Mouse (Mus musculus) right cerebral cortex, postnatal 36 days (tissue): ENCODE measurements at regions not wholly inside any gene's neighbourhood (a gene's known extent, or its start where the extent isn't known, plus 50 kb on each side); places are given as distances from the start of the nearest gene placed in this dataset.
"Not testable (repeated sequence)": the region's sequence is repeated elsewhere in the genome, so short reads cannot be mapped to it uniquely, and the experiment has no call there.

ENCODE experiments used
- DNase-seq, 2 experiments: peaks; one replicate each; pipeline ENCODE4 v3.0.0; 2022; ENCODE audit warnings: low spot score in 2 of 2, mixed read lengths in 1 of 2

DNA sequence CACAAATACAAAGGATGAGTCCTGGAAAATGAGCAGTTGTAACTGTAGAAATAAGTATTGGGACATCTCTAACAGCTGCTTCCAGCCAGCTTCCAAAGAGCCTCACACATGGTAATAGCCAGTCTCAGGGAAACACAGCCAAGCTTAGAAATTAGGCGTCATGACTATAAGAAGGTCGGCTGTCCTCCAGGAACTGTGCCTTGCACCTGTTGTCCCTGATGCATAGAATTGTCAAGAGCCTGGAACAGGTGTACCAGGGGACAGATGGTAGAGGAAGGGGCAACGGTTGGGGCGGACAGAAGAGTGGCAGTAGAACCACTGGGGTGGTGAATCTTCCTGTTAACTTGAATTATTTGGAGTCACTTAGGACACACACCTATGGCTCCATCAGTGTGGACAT lies 162.1 kb downstream of the Trib2 start:
- DNase-seq = no peak

DNA sequence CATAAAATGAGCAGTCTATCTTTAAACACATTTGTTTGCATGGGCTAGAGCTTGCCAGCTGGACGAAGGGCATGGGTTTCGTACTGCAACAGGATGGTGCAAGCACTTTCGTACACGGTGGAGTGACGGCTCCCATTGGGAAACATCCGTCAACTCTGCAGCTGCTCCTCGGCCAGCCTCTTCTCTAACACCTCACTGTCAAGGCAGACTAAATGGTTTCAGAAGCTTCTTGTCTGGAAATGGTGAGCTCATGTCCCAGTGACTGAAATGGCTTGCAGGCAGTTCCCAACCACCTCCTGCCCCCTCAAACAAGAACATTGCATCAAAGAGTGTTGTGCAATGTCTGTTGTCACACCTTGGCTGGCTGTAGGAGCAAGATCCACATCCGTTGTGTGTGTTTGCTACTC lies 163.4 kb downstream of the Trib2 start:
- DNase-seq = no peak

DNA sequence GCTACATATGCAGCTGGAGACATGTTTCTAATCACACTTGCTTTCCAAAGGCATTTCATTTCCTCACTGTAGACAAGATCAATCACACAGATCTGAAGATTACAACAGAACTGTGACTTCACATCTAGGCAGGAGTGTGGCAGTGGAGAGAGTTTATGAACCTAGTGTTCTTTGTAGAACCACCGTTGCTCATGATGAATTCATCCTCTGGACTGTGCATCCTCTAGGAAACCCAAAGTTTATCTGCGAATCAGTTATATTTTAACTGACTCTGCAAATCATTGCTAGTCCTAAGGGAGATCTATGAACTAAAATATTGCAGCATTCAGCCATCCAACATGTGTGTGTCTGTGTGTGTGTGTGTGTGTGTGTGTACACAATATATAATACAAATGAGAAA lies 165.4 kb downstream of the Trib2 start:
- no peak for DNase-seq

DNA sequence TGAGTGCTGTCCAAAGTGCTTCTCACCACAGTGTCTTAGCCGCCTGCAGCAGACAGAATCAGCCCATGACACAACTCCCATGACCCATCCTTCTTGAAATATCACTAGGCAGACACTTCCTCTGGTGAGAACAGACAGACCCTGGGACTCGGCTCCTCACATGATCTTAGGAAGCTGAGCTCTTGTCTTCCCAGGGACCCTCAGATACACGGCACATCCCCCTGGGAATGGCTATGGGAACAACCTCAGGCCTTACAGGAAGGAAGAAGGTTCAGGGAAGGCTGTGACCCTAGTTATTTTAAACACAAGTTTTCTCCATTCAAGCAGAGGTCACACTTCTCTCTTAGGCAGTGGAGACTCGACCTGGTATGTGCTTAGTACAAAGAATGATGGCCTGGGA lies 166.8 kb downstream of the Trib2 start:
- no peak for DNase-seq

DNA sequence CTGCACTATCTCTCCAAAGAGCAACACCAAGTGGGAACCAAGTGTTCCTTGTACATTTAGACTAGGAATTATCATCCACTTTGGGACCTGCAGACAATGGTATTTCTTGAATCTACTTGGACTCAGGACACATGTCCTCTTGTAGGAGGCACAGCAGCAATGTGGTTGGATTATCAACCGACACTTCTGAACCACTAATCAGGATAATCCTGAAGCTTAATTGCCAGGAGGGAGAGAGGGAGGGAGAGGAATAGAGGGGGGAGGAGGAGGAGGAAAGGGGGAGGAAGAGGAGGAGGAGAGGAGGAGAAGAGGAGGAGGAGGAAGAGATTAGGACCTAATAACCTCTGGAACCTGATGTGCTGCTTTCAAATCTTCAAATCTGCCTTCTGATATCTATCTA lies 167.5 kb downstream of the Trib2 start:
- DNase-seq = no peak

DNA sequence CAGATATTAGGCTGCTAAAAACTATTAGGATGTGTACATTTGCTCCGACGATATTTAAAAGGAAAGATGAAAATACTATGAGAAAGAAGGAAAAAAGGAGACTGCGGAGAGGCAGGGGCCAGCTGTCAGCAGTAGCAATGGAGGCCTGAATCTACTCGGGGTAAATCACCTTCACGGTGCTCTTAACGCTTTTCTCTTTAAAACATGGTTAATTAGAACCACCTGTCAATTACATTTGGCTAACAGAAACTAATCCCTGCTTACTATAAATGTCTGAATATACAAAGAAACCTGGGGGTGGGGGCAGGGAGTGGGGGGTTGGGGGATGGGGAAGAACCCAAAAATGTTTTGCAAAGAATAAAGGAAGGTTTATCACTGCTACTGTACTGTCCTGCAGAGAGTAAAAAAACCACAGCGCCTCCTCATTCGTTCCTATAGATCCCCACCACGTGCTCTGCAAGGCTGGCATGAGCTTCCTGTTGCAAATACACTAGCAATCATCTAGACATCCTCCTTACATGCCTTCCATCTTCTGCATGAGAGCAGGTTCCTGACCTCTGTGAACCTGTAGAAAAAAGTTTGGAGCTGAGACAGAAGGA lies 172.5 kb downstream of the Trib2 start:
- no peak for DNase-seq

DNA sequence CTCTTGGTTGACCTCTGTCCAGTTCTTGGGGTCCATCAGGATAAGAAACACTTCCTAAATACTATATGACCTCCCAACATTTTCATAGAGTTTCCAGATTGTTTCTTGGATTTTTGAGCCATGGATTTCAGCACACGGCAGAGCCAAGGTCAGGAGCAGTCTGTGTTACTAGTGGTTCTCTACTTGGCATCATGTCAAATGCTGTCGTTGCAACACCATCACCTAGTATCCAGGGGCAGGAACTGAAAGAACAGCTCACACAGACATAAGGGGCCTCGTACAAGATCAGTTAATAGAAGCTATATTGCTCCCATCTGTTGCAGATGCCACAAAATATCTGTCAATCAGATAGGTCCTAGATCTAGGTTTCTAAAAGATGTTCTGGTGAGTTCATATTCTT lies 173.1 kb downstream of the Trib2 start:
- DNase-seq = no peak

DNA sequence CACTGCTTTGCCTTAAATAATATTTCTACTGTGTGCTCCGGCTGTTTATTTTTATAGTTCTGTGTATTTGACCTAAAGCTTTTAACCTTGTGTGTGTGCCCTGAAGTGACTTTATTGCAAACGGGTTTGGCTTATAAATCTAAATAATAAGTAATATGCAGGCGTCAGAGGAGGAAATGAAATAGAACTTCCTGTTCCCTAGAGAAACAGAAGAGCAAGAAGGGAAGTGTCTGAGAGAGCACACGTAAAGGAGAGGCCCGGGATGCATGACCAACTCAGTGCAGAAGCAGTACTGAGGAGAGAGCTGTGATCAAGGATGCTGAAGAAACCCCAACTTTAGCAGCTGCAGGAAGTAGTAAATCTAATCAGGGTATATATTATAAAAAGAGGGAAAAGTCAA lies 176.4 kb downstream of the Trib2 start:
- no peak for DNase-seq

DNA sequence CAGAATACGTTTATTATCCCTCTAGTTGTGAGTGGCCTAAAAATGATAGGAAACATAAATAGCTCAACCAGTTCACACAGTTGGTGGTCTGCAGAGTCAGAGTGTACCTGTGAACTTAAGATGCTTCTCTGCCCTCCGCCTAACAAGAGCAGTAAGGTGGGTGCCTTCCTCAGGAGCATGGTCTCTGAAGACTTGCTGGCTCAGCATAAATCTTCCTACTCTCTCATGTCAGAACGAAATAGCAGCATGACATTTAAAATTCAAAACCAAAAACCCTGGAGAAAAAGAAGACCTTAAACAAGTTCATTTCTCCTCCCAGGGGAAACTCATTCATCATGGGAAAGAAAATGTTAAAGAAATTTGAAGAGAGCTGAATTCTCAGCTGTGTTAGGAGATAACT lies 186.8 kb downstream of the Trib2 start:
- DNase-seq = no peak

DNA sequence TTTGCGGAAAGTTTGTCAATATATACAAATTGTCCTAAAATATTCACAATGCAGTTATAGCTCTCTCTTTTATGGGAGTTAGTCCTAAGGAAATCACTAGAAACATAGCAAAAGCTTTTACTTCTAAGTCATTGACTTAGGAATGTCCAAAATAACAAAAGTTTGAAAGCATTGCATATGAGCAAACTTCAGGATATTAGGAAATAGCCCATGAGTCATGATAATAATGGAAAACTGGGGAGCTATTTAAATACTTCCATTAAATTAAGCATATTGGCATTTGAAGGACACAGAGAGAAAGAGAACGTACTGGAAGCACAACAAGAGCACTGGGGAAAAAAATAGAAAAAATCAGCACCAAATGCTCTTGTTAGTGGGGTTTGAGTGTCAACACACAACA lies 197.2 kb downstream of the Trib2 start:
- DNase-seq = no peak

DNA sequence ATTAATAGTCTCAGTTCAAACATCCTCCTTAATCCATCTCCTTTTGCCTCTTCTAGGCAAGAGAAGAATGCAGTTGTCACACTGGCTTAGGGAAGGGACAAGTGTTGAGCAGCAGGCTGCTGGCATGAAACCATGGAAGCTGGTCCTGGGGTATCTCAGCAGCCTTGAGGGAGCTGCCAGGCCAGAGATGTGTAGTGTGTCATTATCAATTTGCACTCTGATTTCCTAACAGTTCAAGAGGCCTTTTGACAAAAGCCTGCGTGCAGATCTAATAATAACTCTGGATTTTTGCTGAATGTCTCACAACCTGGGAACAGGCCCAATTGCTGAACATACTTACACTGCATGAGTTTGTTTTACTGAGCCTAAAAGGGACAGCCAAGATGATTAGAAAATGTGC lies 199.4 kb downstream of the Trib2 start:
- no peak for DNase-seq

DNA sequence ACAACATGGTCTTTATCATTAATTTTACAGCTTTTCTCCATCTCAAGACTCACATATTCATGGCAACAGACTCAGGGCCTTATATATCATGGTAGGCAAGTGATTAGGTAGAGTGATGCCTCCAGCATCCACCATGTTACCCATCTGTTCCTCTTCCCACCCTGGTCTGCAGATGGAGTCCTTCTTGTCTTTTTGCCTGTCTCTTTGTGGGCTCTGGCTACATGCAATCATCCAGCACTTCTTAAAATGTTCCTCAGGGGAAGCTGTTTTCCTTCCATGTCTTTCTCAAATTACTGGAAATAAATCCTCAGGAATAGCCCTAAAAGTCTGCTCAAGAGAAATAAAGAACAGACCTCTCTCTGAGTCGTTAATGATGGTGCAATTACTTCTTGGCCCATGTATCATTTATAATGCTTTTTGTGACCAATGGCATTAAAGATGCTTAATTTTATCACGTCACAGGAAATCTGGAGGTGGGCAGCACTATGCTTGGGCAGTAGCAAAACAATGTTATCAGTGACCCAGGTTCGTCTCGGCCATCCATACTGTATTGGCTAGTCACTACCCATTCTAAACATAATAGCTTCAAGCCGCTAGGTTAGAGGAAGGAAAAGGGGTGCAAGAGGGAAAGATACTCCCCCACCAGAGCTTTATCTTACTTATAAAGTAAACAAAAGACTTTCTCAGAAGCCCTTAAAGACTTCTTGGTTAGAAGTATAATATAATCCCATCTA lies 204.7 kb downstream of the Trib2 start:
- DNase-seq = no peak

DNA sequence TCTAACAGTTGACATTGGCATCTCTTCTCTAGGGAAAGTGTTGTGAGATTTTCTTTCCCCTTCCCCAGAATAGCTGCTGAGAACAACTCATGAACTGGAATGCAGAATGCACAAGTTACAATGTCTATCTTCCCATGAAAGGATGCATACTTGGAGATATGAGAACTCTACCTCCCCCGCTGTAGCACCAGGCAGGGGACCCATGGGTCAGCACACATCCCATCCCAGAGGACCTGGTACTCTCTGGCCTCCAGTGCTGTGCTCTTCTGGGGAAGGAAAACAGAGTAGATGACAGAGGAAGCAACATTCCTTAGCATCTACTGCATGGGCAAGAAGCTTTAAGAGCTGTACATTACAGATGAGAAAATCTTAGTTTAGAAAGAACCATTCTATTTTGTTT lies 209.6 kb downstream of the Trib2 start:
- DNase-seq = no peak

DNA sequence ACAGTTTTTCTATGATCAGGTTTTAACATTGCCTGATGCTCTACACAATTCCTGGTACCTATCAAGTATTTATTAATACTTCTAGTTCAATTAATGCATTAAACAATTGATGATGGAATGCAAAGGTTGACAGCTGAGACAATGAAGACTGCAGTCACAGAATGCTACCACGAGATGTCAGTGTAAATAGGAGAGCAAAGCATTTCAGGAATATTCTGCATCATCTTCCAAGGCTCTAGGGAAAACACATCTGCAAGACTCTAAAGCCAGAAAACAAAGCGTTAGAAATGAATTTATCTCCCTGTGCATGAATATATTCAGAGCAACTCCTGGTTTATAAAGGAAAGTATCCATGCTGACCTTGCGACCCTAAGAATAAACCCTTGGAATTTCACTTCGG lies 210.6 kb downstream of the Trib2 start:
- no peak for DNase-seq

DNA sequence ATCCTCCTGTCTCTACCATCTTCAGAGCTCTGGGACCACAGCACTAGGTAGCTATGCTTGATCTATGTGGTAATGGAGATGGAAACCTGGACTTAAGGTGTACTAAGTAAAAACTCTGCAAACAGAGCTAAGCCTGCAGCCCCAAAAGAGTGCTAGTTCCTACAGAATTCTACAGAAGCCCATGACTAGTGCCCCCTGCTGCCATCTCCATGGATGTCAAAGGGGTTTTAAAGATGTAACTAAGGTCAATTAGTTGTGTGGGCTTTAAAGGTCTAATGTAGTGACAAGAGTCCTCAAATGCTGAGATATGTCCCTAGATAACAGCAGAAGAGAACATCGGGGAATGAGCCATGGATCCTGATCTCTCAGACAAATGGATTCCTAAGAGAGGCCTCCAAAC lies 212.1 kb downstream of the Trib2 start:
- DNase-seq = no peak

DNA sequence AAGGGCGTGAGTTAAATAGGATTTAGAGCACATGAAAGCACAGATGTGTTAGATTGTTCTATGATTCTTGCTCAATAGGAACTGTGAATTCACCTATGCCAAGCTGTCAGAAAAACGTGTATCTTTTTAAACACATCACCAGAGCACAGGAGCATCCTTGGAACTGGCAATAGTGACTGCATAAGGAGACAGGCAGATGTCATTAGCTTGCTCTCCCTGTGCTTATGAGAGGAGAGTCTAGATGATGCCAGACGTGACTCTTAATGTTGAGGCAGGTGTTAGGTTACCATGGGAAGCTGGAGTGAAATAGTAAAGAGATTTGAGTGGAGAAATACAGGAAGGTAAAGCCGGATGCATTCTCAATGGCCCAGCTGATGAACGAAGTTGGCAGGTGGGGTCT lies 212.8 kb downstream of the Trib2 start:
- no peak for DNase-seq

DNA sequence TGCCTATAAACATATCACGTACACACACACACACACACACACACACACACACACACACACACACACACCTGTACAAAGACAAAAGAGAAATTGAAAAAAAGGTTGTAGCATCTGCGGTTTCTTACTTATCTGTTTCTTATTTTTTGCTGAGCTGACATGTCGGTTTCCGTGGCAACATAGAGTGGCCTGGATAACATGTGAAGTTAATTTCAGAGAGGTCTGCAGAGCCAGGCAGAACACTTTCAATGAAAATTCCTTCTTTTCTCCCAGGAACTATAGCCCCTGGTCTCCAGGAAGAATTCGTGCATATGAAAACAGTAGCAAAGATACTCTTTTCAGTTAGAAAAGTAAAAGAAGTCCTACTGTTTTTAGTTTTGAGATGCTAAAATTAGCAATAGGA lies 213.4 kb downstream of the Trib2 start:
- DNase-seq = no peak

DNA sequence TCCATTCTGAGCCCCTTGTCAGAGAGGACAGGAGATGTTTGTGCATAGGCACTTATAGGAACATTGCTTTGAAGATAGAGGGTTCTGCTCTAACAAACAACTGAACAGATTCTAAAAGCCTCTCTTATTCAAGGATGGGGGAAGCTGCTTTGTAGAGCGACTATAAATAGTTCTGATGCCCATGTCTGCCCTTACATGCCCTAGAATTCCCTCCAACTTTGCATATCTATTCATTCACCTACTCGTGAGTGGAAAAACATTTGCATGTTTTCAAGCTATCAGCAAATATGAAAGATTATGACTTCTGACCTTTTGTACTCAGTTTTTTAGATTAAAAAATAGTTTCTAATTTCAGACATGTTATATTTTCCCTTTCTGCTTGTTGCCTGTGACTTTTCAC lies 222.0 kb downstream of the Trib2 start:
- DNase-seq = no peak

DNA sequence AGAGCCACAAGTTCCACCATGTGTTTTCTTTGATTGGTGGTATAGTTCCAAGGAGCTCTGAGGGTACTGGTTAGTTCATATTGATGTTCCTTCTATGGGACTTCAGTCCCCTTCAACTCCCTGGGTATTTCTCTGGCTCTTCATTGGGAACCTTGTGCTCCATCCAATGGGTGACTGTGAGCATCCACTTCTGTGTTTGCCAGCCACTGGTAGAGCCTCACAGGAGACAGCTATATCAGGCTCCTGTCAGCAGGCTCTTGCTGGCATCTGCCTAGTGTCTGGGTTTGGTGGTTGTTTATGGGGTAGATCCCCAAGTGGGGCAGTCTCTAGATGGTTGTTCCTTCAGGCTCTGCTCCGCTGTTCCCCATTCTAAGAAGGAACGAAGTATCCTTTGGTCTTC lies 228.9 kb downstream of the Trib2 start:
- DNase-seq = not testable (repeated sequence)

DNA sequence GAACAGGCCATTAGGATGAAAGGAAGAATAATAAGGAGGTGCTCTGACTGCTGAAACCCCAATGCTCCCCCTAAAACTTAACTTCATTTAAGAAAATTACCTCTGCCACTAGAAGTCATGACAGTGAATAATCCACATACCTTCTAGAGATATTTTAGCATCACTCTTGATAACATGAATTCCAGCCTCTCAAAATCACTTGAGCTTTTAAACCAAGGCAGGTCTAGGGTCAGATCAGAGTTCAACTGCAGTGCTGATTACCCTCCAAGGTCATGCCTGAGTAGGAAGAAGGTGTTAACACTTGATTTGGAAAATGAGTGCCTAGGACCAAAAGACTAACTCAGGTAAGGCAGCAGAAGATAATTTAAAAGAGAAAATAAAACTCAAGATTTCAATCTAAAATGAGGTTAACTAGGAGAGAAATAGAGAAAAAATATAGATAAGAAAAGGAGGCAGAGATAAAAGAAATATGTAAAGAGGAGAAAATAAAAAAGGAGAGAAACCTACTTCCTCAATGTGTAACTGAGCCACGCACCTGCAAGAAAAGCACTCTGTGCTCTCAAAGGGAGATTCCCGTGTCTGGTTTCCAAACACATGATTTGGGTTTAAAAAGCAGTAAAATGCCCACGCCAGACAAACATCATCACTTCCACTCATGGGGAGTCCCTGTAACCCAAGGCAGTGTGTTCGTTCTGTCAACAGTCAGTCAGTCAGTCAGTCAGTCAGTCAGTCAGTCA lies 229.8 kb downstream of the Trib2 start:
- DNase-seq = no peak

DNA sequence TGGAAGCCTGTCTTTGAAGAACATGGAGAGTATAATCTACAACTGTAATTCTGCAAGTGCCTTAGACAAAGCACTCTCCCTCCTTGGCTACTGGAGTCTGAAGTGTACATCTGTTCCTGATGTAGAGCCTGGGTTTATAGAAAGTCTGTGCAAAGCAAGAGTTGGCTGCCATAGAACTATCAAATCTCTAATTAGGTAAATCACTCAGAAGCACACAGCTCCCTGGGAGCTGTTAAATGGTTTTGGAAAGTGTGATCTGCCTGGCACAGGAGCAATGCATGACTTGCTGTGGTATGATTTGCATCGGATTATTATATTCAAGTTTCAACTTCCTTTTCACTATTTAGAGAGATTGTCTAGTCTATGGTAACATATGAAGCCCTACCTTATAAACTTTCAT lies 230.9 kb downstream of the Trib2 start:
- DNase-seq = no peak

DNA sequence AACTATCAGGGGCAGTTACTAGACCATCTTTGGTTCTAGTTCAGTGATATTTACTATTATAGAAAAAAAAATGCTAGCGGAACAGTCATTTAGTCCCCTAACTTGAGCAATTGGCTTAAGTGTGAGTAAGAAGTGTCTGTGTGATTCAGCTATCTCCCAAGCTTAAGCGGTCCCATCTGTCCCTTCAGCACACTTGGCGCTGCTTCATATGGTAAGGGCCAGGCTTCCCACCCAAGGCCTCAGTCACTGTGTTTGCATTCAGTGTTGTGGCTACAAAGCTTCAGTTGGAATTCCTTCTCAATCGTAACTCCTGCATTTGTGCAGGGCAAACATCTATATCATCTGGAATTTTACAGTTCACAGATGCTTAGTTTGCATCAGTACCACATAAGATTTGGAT lies 232.0 kb downstream of the Trib2 start:
- no peak for DNase-seq

DNA sequence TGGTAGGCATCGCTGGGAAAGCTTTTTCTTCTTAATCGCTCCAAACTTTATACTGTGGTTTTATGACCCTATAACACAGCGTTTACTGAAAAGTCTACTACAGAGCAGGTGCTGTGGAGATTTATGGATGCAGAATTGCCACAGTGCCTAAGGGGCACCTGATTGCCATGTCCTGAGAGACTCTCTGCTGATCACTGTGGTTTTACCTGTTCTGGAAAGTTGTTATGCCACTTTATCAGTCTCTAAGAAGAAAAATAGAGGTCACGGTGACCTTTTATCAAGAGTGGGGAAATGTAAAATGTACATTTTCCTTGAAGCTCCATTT lies 250.0 kb downstream of the Trib2 start:
- no peak for DNase-seq
